Mouse (Mus musculus) ES-E14 (cell line): ENCODE data around the gene Pex26.

Source experiments
- CHD2 ChIP-seq: IDR thresholded peaks from 2 replicates; pipeline ENCODE4 v1.6.1; 2014; ENCODE audit warnings: mild to moderate bottlenecking, low read depth, low read length, inconsistent platforms
- HCFC1 ChIP-seq: IDR thresholded peaks from 2 replicates; pipeline ENCODE4 v1.6.1; 2012; ENCODE audit warnings: low read length, inconsistent platforms, borderline replicate concordance; ENCODE audit not compliant: insufficient read depth
- ZC3H11A ChIP-seq: IDR thresholded peaks from 2 replicates; pipeline ENCODE4 v1.6.1; 2012; ENCODE audit warnings: low read depth, mild to moderate bottlenecking, inconsistent platforms, low read length, borderline replicate concordance
- ZNF384 ChIP-seq: IDR thresholded peaks from 2 replicates; pipeline ENCODE4 v1.6.1; 2012; ENCODE audit warnings: low read depth, low read length, inconsistent platforms

DNA sequence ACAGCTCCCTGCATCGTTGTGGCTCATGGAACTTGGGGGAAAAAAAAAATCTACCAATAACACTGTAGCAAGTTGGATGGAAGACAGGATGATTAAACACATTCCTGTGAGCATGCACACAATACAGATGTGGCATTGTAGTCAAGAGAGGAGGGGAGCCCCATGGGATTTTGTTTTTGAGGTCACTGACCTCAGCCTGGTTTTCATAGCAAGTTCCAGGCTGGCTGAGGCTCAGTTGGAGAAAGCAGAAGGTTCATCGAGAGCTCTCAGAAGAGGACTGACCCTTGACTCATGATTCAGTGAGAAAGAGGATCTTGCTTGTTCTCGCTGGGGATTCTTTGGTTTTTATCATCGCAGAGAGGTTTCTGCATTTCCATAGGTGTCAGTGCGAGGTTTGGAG lies 48.6 kb upstream of the Pex26 start:
- TF ChIP-seq ZNF384 (no peak), CHD2 (no peak), HCFC1 (no peak), ZC3H11A (no peak)
